8 mouse cellular contexts compared by ENCODE assay signal in the genomic region with DNA sequence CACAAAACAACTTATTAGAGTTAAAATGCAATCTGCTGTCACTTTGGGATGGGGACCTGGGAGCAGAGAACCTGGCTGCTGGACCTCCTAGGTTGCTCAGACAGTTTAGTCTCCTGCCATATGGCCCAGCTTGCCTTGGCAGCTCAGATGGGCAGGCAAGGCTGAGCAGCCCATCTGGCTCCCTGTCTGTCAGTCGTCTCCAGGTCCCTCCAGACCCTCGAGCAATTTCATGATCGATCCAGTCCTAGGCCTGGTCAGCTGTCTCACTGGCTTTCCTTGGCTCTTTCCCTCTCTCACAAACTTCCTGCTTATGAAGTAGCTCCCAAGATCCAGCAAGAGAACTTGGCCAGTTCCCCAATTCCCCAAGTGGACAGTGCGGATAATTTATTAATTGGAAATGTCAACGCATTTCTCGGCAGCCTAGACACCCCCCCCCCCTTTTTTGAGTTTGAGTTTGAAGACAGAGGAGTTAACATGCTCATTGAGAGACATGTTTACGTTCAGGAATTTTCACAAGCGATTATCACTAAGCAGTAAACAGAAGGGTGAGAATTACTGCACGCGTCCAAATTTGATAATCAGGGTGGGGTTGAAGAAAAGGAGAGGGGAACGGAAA. TPM values are rescaled to one million over a fixed set of nuclear protein-coding genes. Genes with fewer than 3 reads are reported as not detected.
DNase-seq lines count a peak whose midpoint lies in the region; ATAC-seq and TF ChIP-seq lines count a peak whose summit lies in the region.

No protein-coding gene starts in this region.

- ATAC-seq in hindbrain, embryonic 14.5 days (ENCODE audit: low FRiP score), result no peak; the same call in 1 of the 2 replicates
- ATAC-seq in midbrain, postnatal 0 days (ENCODE audit: low FRiP score), result no peak

- H3K36me3 ChIP-seq in hindbrain, embryonic 14.5 days (replicated peaks; ENCODE audit: control insufficient read depth, insufficient read depth), result no peaks in the 10 kb centered on the region
- H3K36me3 ChIP-seq in midbrain, postnatal 0 days (ENCODE audit: insufficient read depth, low read length), result no peaks in the 10 kb centered on the region

- no peaks in the 10 kb centered on the region for H3K9me3 ChIP-seq in hindbrain, embryonic 14.5 days (ENCODE audit: control insufficient read depth, low read length)
- H3K9me3 ChIP-seq in midbrain, postnatal 0 days (ENCODE audit: low read length), result no peaks in the 10 kb centered on the region

- H3K4me2 ChIP-seq in hindbrain, embryonic 14.5 days (replicated peaks), result peak overlapping the region; percentile 96
- H3K4me2 ChIP-seq in midbrain, postnatal 0 days (ENCODE audit: low read depth, low read length, poor library complexity, severe bottlenecking), result peak overlapping the region; percentile 78

- H3K27me3 ChIP-seq in hindbrain, embryonic 14.5 days (ENCODE audit: control insufficient read depth, insufficient read depth, low read length), result peaks cover 35% of the 10 kb centered on the region
- peaks cover 4% of the 10 kb centered on the region; the same call in 1 of the 2 replicates for H3K27me3 ChIP-seq in midbrain, postnatal 0 days (ENCODE audit: insufficient read depth, low read length)

- H3K4me3 ChIP-seq in hindbrain, embryonic 14.5 days (replicated peaks; ENCODE audit: low read length), result peak overlapping the region; percentile 48
- peak overlapping the region; percentile 44 for H3K4me3 ChIP-seq in midbrain, postnatal 0 days (ENCODE audit: low read depth, low read length)

- H3K27ac ChIP-seq in hindbrain, embryonic 14.5 days, result no peak overlapping the region
- no peak overlapping the region for H3K27ac ChIP-seq in midbrain, postnatal 0 days (ENCODE audit: low read depth, low read length)

- 0 out of 2 replicates have a peak, but pooled peaks cover 7% of the 10 kb centered on the region for H3K4me1 ChIP-seq in hindbrain, embryonic 14.5 days (replicated peaks; ENCODE audit: control insufficient read depth, insufficient read depth, low read length)
- H3K4me1 ChIP-seq in midbrain, postnatal 0 days (ENCODE audit: insufficient read depth, low read length), result 0 out of 2 replicates have a peak, but pooled peaks cover 5% of the 10 kb centered on the region

- DNase-seq in left cerebral cortex, postnatal 4 days, result peak; percentile 72
- DNase-seq in left cerebral cortex, postnatal 36 days (ENCODE audit: low spot score in 2 of 2), result no peak
- DNase-seq in cerebellum, adult 9-11 months, result peak; percentile 61
- no peak for DNase-seq in hindbrain, embryonic 14.5 days (ENCODE audit: low spot score)
- DNase-seq in midbrain, postnatal 0 days (ENCODE audit: low spot score), result peak; percentile 35
- no peak for DNase-seq in adrenal gland, postnatal 25 days
- DNase-seq in gastrocnemius, adult 8-10 months (ENCODE audit: low spot score in 2 of 2), result no peak
- no peak for DNase-seq in spleen, postnatal 4 days (ENCODE audit: low spot score in 2 of 2)

- 2% methylated on average over 11 of the region's 11 CpGs for WGBS in hindbrain, embryonic 14.5 days
- 3% methylated on average over 11 of the region's 11 CpGs for WGBS in midbrain, postnatal 0 days

- intact Hi-C loops in left cerebral cortex, postnatal 4 days (cut with DNase I), result loop anchor here (10.0 kb wide), 1 partner anchor 50 kb away; a partner anchor contains a TSS
- intact Hi-C loops in left cerebral cortex, postnatal 36 days (cut with DNase I), result loop anchor here (2.0 kb wide), 1 partner anchor 48 kb away; a partner anchor contains a TSS

- H3K9ac ChIP-seq in hindbrain, embryonic 14.5 days, result no peak overlapping the region
- H3K9ac ChIP-seq in midbrain, postnatal 0 days (replicated peaks; ENCODE audit: low read length, poor library complexity, severe bottlenecking), result no peak overlapping the region

- TF ChIP-seq CTCF in midbrain, postnatal 0 days (IDR thresholded peaks at IDR 0.05), result no peak

RNA-seq across cellular contexts. Expression of a gene that starts 0.5 kb away (rescaled TPM):
- total RNA-seq in left cerebral cortex, postnatal 4 days (2021), result 1 to 10 TPM in 1 of 2 experiments, under 1 TPM in 1; 0.83 to 1.0 TPM
- total RNA-seq in left cerebral cortex, postnatal 36 days (2021), result not detected
- 0.17 and 0.96 TPM in 2 replicates for polyA plus RNA-seq in hindbrain, embryonic 14.5 days (2014; fragmentation: Nextera tagmentation; extraction: Ambion mirVana)
- total RNA-seq in midbrain, postnatal 0 days (2014; rRNA removed), result 1.7 and 2.0 TPM in 2 replicates
- polyA plus RNA-seq in midbrain, postnatal 0 days (2015; fragmentation: Nextera tagmentation; extraction: Ambion mirVana), result 0.15 and 0.18 TPM in 2 replicates
- not detected in 2 replicates for total RNA-seq in adrenal gland, postnatal 25 days (2021)
- total RNA-seq in gastrocnemius, adult 8-10 months (2022), result not detected

RNA-seq across cellular contexts. Expression of a gene that starts 11.8 kb away (rescaled TPM):
- 10 to 100 TPM; 15.7 to 17.5 TPM for total RNA-seq in left cerebral cortex, postnatal 4 days (2021)
- total RNA-seq in left cerebral cortex, postnatal 36 days (2021), result 1 to 10 TPM; 9.3 to 9.5 TPM
- polyA plus RNA-seq in hindbrain, embryonic 14.5 days (2014; fragmentation: Nextera tagmentation; extraction: Ambion mirVana), result 58.6 and 67.1 TPM in 2 replicates
- total RNA-seq in midbrain, postnatal 0 days (2014; rRNA removed), result 16.2 and 27.1 TPM in 2 replicates
- polyA plus RNA-seq in midbrain, postnatal 0 days (2015; fragmentation: Nextera tagmentation; extraction: Ambion mirVana), result 37.5 and 41.7 TPM in 2 replicates
- 86.0 and 96.8 TPM in 2 replicates for total RNA-seq in adrenal gland, postnatal 25 days (2021)
- total RNA-seq in gastrocnemius, adult 8-10 months (2022), result 1 to 10 TPM; 2.9 to 5.1 (median 4.2) TPM

RNA-seq across cellular contexts. Expression of a gene that starts 40.7 kb away (rescaled TPM):
- total RNA-seq in left cerebral cortex, postnatal 4 days (2021), result under 1 TPM; 0.28 to 0.62 TPM
- under 1 TPM; 0.39 to 0.69 TPM for total RNA-seq in left cerebral cortex, postnatal 36 days (2021)
- polyA plus RNA-seq in hindbrain, embryonic 14.5 days (2014; fragmentation: Nextera tagmentation; extraction: Ambion mirVana), result 0.86 and 1.2 TPM in 2 replicates
- 0.77 and 1.4 TPM in 2 replicates for total RNA-seq in midbrain, postnatal 0 days (2014; rRNA removed)
- polyA plus RNA-seq in midbrain, postnatal 0 days (2015; fragmentation: Nextera tagmentation; extraction: Ambion mirVana), result 0.38 and 0.81 TPM in 2 replicates
- total RNA-seq in adrenal gland, postnatal 25 days (2021), result not detected in 2 replicates
- total RNA-seq in gastrocnemius, adult 8-10 months (2022), result not detected

RNA-seq across cellular contexts. Expression of a gene that starts 46.8 kb away (rescaled TPM):
- 1 to 10 TPM in 1 of 2 experiments, under 1 TPM in 1; 0.76 to 1.3 TPM for total RNA-seq in left cerebral cortex, postnatal 4 days (2021)
- 1 to 10 TPM; 1.7 to 1.8 TPM for total RNA-seq in left cerebral cortex, postnatal 36 days (2021)
- polyA plus RNA-seq in hindbrain, embryonic 14.5 days (2014; fragmentation: Nextera tagmentation; extraction: Ambion mirVana), result 1.0 and 2.1 TPM in 2 replicates
- 1.6 and 7.9 TPM in 2 replicates for total RNA-seq in midbrain, postnatal 0 days (2014; rRNA removed)
- 1.0 and 1.1 TPM in 2 replicates for polyA plus RNA-seq in midbrain, postnatal 0 days (2015; fragmentation: Nextera tagmentation; extraction: Ambion mirVana)
- total RNA-seq in adrenal gland, postnatal 25 days (2021), result 0.33 and 0.67 TPM in 2 replicates
- not detected for total RNA-seq in gastrocnemius, adult 8-10 months (2022)

Comparison
In these comparisons a context has a peak if more than half of its experiments do, and no peak if none do; other contexts are left out.
1. DNase-seq: peak in left cerebral cortex, postnatal 4 days (single experiment), cerebellum, adult 9-11 months (single experiment) and midbrain, postnatal 0 days (single experiment); none in left cerebral cortex, postnatal 36 days (0 of 2), hindbrain, embryonic 14.5 days (single experiment), adrenal gland, postnatal 25 days (single experiment), gastrocnemius, adult 8-10 months (0 of 2) and spleen, postnatal 4 days (0 of 2).